Mouse (Mus musculus) forebrain, embryonic 13.5 days (tissue): ENCODE data around the gene Olfr690. TPM values are rescaled to one million over a fixed set of nuclear protein-coding genes. Genes with fewer than 3 reads are reported as not detected.

Experiments
- ATAC-seq: fragments of 200-750 bp; cut with Nextera tagmentation; 2 replicates; pipeline ENCODE4 v1.8.0; 2017
- H3K27ac ChIP-seq: fragments of 300-500 bp; sonication (generic); 2 replicates; pipeline ENCODE4 v1.5.1; 2015; ENCODE audit warnings: inconsistent platforms, mild to moderate bottlenecking, moderate library complexity
- H3K27me3 ChIP-seq: fragments of 300-500 bp; sonication (generic); 2 replicates; pipeline ENCODE4 v1.6.1; 2015; ENCODE audit warnings: mild to moderate bottlenecking, inconsistent platforms
- H3K36me3 ChIP-seq: fragments of 300-500 bp; sonication (generic); 2 replicates; pipeline ENCODE4 v1.6.1; 2015; ENCODE audit warnings: mild to moderate bottlenecking, inconsistent platforms; ENCODE audit not compliant: poor library complexity, severe bottlenecking
- H3K4me1 ChIP-seq: fragments of 300-500 bp; sonication (generic); 2 replicates; pipeline ENCODE4 v1.6.1; 2015; ENCODE audit warnings: inconsistent platforms
- H3K4me2 ChIP-seq: fragments of 300-500 bp; sonication (generic); 2 replicates; pipeline ENCODE4 v1.6.1; 2015; ENCODE audit warnings: inconsistent platforms, mild to moderate bottlenecking, moderate library complexity
- H3K4me3 ChIP-seq: fragments of 300-500 bp; sonication (generic); 2 replicates; pipeline ENCODE4 v1.5.1; 2015; ENCODE audit warnings: mild to moderate bottlenecking, inconsistent platforms
- H3K9ac ChIP-seq: fragments of 300-500 bp; sonication (generic); 2 replicates; pipeline ENCODE4 v1.6.1; 2015; ENCODE audit warnings: mild to moderate bottlenecking, inconsistent platforms
- H3K9me3 ChIP-seq: fragments of 300-500 bp; sonication (generic); replicated peaks from 2 replicates; pipeline ENCODE4 v1.6.1; 2016; ENCODE audit warnings: inconsistent platforms
- WGBS: fragments of 180-500 bp; shearing (Covaris S2); methylation state at CpG from one replicate; pipeline ENCODE4 v1.1.7; 2015; 5-methylcytosine and 5-hydroxymethylcytosine counted together
- polyA plus RNA-seq: library from polyadenylated mRNA; unstranded; fragments of >200 nt; fragmentation: Nextera tagmentation; extraction: Ambion mirVana; gene quantifications from 2 replicates; pipeline ENCODE4 v1.2.1, GENCODE M21; 2015

Gene Olfr690
- polyA plus RNA-seq, 1 experiment from 2014 or later, result not detected

GRCm38 (mm10) chr7:105342170-105342569 is 8.3 kb upstream of the Olfr690 start, which contains the start of gene Olfr691:
Olfr691 (minus strand) TSS chr7:105342270.
- WGBS, result 64% methylated on average over 1 of the region's 1 CpGs

GRCm38 (mm10) chr7:105325302-105325701 is 8.6 kb downstream of the Olfr690 start:
- ATAC-seq, result no peak

More at GRCm38 (mm10) chr7:105342170-105342569, 8.3 kb upstream of the Olfr690 start, which contains the start of gene Olfr691:
- no peak within 1 kb of the TSS for H3K9ac ChIP-seq
- H3K27me3 ChIP-seq, result no peaks in the 10 kb centered on the region
- no peaks in the 10 kb centered on the region for H3K4me1 ChIP-seq
- no peaks in the 10 kb centered on the region for H3K36me3 ChIP-seq
- no peak within 1 kb of the TSS for H3K4me3 ChIP-seq
- H3K9me3 ChIP-seq, result no peaks in the 10 kb centered on the region
- ATAC-seq, result no peak
- H3K27ac ChIP-seq, result no peak within 1 kb of the TSS
- no peak within 1 kb of the TSS for H3K4me2 ChIP-seq

GRCm38 (mm10) chr7:105310865-105311264 is 23.0 kb downstream of the Olfr690 start, which contains the start of gene Olfr689:
Olfr689 (plus strand) TSS chr7:105311165.
- WGBS, result 95% methylated on average over 1 of the region's 1 CpGs
- H3K27ac ChIP-seq, result no peak within 1 kb of the TSS
- H3K4me2 ChIP-seq, result no peak within 1 kb of the TSS
- ATAC-seq, result no peak
- no peaks in the 10 kb centered on the region for H3K9me3 ChIP-seq
- H3K4me3 ChIP-seq, result no peak within 1 kb of the TSS
- H3K27me3 ChIP-seq, result no peaks in the 10 kb centered on the region
- no peaks in the 10 kb centered on the region for H3K4me1 ChIP-seq
- H3K36me3 ChIP-seq, result no peaks in the 10 kb centered on the region
- H3K9ac ChIP-seq, result no peak within 1 kb of the TSS

More at GRCm38 (mm10) chr7:105325302-105325701, 8.6 kb downstream of the Olfr690 start:
- Histone ChIP-seq H3K4me2 (no peak overlapping the region), H3K27ac (no peak overlapping the region), H3K27me3 (no peaks in the 10 kb centered on the region), H3K36me3 (no peaks in the 10 kb centered on the region), H3K4me3 (no peak overlapping the region), H3K9ac (no peak overlapping the region), H3K4me1 (no peaks in the 10 kb centered on the region), H3K9me3 (no peaks in the 10 kb centered on the region)
- 75% methylated on average over 2 of the region's 2 CpGs for WGBS

GRCm38 (mm10) chr7:105290051-105290450 is 43.9 kb downstream of the Olfr690 start:
- ATAC-seq, result no peak
- no peaks in the 10 kb centered on the region for H3K36me3 ChIP-seq
- H3K27me3 ChIP-seq, result no peaks in the 10 kb centered on the region
- H3K9me3 ChIP-seq, result no peaks in the 10 kb centered on the region
- no peaks in the 10 kb centered on the region for H3K4me1 ChIP-seq
- H3K4me3 ChIP-seq, result no peak overlapping the region
- H3K27ac ChIP-seq, result no peak overlapping the region
- no peak overlapping the region for H3K9ac ChIP-seq
- no peak overlapping the region for H3K4me2 ChIP-seq

- ATAC-seq, result no peak
- no peak within 1 kb of the TSS for H3K4me3 ChIP-seq
- no peaks in the 10 kb centered on the region for H3K36me3 ChIP-seq
- WGBS, result 78% methylated on average over 6 of the region's 6 CpGs
- no peak within 1 kb of the TSS for H3K27ac ChIP-seq
- no peak within 1 kb of the TSS for H3K9ac ChIP-seq
- H3K27me3 ChIP-seq, result no peaks in the 10 kb centered on the region
- no peaks in the 10 kb centered on the region for H3K4me1 ChIP-seq
- H3K9me3 ChIP-seq, result no peaks in the 10 kb centered on the region
- no peak within 1 kb of the TSS for H3K4me2 ChIP-seq
These were observed 46.1 kb downstream of the Olfr690 start, which contains the start of gene Olfr688 for GRCm38 (mm10) chr7:105287795-105288194. Olfr688 (plus strand) TSS chr7:105288095.

Other genes with a start within 250 kb of the Olfr690 start
- gene Olfr680-ps1, start 241.3 kb downstream of the Olfr690 start, polyA plus RNA-seq, result not detected in 2 replicates
- gene Olfr681, start 217.3 kb downstream of the Olfr690 start, polyA plus RNA-seq, result not detected in 2 replicates
- not detected in 2 replicates for gene Olfr683, start 187.1 kb downstream of the Olfr690 start, polyA plus RNA-seq
- gene Olfr684, start 170.5 kb downstream of the Olfr690 start, polyA plus RNA-seq, result not detected in 2 replicates
- gene Olfr685, start 148.1 kb downstream of the Olfr690 start, polyA plus RNA-seq, result not detected in 2 replicates
- not detected in 2 replicates for gene Olfr686, start 126.6 kb downstream of the Olfr690 start, polyA plus RNA-seq
- not detected in 2 replicates for gene Olfr688, start 46.0 kb downstream of the Olfr690 start, polyA plus RNA-seq
- not detected in 2 replicates for gene Olfr689, start 22.9 kb downstream of the Olfr690 start, polyA plus RNA-seq
- not detected in 2 replicates for gene Olfr691, start 8.2 kb upstream of the Olfr690 start, polyA plus RNA-seq
- gene Olfr692, start 34.1 kb upstream of the Olfr690 start, polyA plus RNA-seq, result not detected in 2 replicates
- not detected in 2 replicates for gene Gm5901, start 40.9 kb upstream of the Olfr690 start, polyA plus RNA-seq
- gene Fam160a2, start 66.0 kb upstream of the Olfr690 start, polyA plus RNA-seq, result 44.9 and 45.5 TPM in 2 replicates
- not detected in 2 replicates for gene Cnga4, start 70.5 kb upstream of the Olfr690 start, polyA plus RNA-seq
- 0.21 and 0.57 TPM in 2 replicates for gene Cckbr, start 91.6 kb upstream of the Olfr690 start, polyA plus RNA-seq
- gene Cavin3, start 148.2 kb upstream of the Olfr690 start, polyA plus RNA-seq, result 18.2 and 19.7 TPM in 2 replicates
- 48.5 and 53.9 TPM in 2 replicates for gene Smpd1, start 220.3 kb upstream of the Olfr690 start, polyA plus RNA-seq
- gene Apbb1, start 247.5 kb upstream of the Olfr690 start, polyA plus RNA-seq, result 186 and 199 TPM in 2 replicates